Mouse (Mus musculus): ENCODE data around the gene Pld3. TPM values are rescaled to one million over a fixed set of nuclear protein-coding genes. Genes with fewer than 3 reads are reported as not detected.

Gene Pld3
- total and polyA plus RNA-seq, 3 experiments = 11.1 to 22.8 TPM; not detected in 1

DNA sequence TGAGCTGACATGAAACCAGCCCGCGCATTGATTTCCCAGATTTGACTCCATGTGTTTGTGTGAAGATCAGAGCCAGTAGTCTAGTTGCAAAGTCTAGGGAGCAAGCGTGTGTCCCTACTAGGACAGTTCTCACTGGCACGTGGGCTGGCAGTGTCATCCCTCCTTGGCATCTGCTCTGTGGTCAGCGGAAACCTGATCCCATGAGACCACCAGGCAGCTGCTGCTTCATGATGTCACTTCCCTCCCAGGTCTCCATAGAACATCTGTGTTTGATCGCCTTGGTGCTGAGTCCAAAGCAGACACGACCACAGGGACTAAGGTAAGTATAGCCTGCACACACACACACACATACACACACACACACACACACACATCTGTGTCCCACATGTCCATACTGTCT lies 25.4 kb upstream of the Pld3 start:
- no peaks in the 10 kb centered on the region for H3K27me3 ChIP-seq (ENCODE audit: control insufficient read depth in 1 of 2, insufficient read depth in 2 of 2, low read length in 2 of 2)
- H3K79me2 ChIP-seq (ENCODE audit: control insufficient read depth, insufficient read depth, low read length, poor library complexity) = no peaks in the 10 kb centered on the region
- no peak overlapping the region for H3K9ac ChIP-seq (ENCODE audit: control insufficient read depth, low read depth, low read length, poor library complexity, severe bottlenecking)
- no peak for TF ChIP-seq POLR2AphosphoS2 (IDR thresholded peaks at IDR 0.05; ENCODE audit: low read length)
- no peak for TF ChIP-seq POLR2A (IDR thresholded peaks at IDR 0.05; ENCODE audit: control insufficient read depth in 1 of 2, insufficient read depth in 1 of 2, low read depth in 1 of 2, low read length in 2 of 2, poor library complexity in 1 of 2)
- TF ChIP-seq ETS1 (IDR thresholded peaks at IDR 0.05; ENCODE audit: low read depth, low read length) = no peak
- TF ChIP-seq MYB (IDR thresholded peaks at IDR 0.05; ENCODE audit: low read depth, low read length) = no peak
- no peak for TF ChIP-seq MXI1 (IDR thresholded peaks at IDR 0.05; ENCODE audit: low read depth, low read length)
- no peak for TF ChIP-seq TBP (IDR thresholded peaks at IDR 0.05; ENCODE audit: low read depth, low read length)
- TF ChIP-seq MAFK (IDR thresholded peaks at IDR 0.05; ENCODE audit: borderline replicate concordance, low read depth, low read length) = no peak
- no peak for TF ChIP-seq KAT2A (conservative IDR thresholded peaks at IDR 0.05; ENCODE audit: low read depth, low read length)
- TF ChIP-seq TAL1 (IDR thresholded peaks at IDR 0.05; ENCODE audit: low read length) = no peak
- no peak for TF ChIP-seq USF1 (IDR thresholded peaks at IDR 0.05; ENCODE audit: low read depth, low read length)
- TF ChIP-seq ZKSCAN1 (IDR thresholded peaks at IDR 0.05; ENCODE audit: low read depth, low read length) = no peak
- DNase-seq (ENCODE audit: low read depth, low spot score) = no peak
- H3K4me3 ChIP-seq (ENCODE audit: control insufficient read depth in 1 of 2, insufficient read depth in 1 of 2, low read depth in 2 of 2, low read length in 2 of 2) = no peak overlapping the region
- no peak overlapping the region for H3K27ac ChIP-seq (ENCODE audit: control insufficient read depth, low read depth, low read length)
- no peaks in the 10 kb centered on the region for H3K9me3 ChIP-seq (replicated peaks; ENCODE audit: insufficient read depth, low read length)
- H3K4me1 ChIP-seq (ENCODE audit: control insufficient read depth in 1 of 2, insufficient read depth in 2 of 2, low read length in 2 of 2) = no peaks in the 10 kb centered on the region
- peaks cover 0 to 8% of the 10 kb centered on the region in 2 experiments; a peak in 3 of 4 replicates for H3K36me3 ChIP-seq (ENCODE audit: control insufficient read depth in 1 of 2, insufficient read depth in 2 of 2, low read length in 2 of 2)

DNA sequence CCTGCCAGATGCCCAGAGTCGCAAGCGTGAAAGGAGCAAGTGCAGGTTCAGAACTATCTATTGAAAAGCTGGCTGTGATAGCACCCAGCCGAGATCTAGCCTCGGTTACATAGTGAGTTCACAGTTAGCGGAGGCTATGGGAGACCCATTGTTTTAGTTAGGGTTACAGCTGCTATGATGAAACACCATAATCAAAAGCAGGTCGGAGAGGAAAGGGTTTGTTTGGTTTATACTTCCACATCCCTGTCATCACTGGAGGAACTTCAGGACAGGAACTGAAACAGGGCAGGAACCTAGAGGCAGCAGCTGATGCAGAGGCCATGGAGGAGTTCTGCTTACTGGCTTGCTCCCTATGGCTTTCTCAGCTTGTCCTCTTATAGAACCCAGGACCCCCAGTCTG lies 24.6 kb upstream of the Pld3 start:
- Histone ChIP-seq H3K27ac (ENCODE audit: control insufficient read depth, low read depth, low read length) (no peak overlapping the region), H3K9ac (ENCODE audit: control insufficient read depth, low read depth, low read length, poor library complexity, severe bottlenecking) (no peak overlapping the region), H3K9me3 (replicated peaks; ENCODE audit: insufficient read depth, low read length) (no peaks in the 10 kb centered on the region), H3K4me3 (ENCODE audit: control insufficient read depth in 1 of 2, insufficient read depth in 1 of 2, low read depth in 2 of 2, low read length in 2 of 2) (no peak overlapping the region), H3K27me3 (ENCODE audit: control insufficient read depth in 1 of 2, insufficient read depth in 2 of 2, low read length in 2 of 2) (no peaks in the 10 kb centered on the region), H3K79me2 (ENCODE audit: control insufficient read depth, insufficient read depth, low read length, poor library complexity) (no peaks in the 10 kb centered on the region), H3K36me3 (ENCODE audit: control insufficient read depth in 1 of 2, insufficient read depth in 2 of 2, low read length in 2 of 2) (peaks cover 0 to 8% of the 10 kb centered on the region in 2 experiments; a peak in 3 of 4 replicates), H3K4me1 (ENCODE audit: control insufficient read depth in 1 of 2, insufficient read depth in 2 of 2, low read length in 2 of 2) (no peaks in the 10 kb centered on the region)
- DNase-seq (ENCODE audit: low read depth, low spot score) = no peak
- no peak for TF ChIP-seq ETS1 (IDR thresholded peaks at IDR 0.05; ENCODE audit: low read depth, low read length)
- TF ChIP-seq MAX (IDR thresholded peaks at IDR 0.05; ENCODE audit: low read length) = no peak
- TF ChIP-seq SMC3 (IDR thresholded peaks at IDR 0.05; ENCODE audit: low read depth, low read length) = no peak
- no peak for TF ChIP-seq GATA1 (IDR thresholded peaks at IDR 0.05; ENCODE audit: low read depth, low read length)
- TF ChIP-seq TBP (IDR thresholded peaks at IDR 0.05; ENCODE audit: low read depth, low read length) = no peak
- TF ChIP-seq HCFC1 (IDR thresholded peaks at IDR 0.05; ENCODE audit: low read depth, low read length) = no peak
- no peak for TF ChIP-seq CHD2 (IDR thresholded peaks at IDR 0.05; ENCODE audit: low read length)
- no peak for TF ChIP-seq ZC3H11A (IDR thresholded peaks at IDR 0.05; ENCODE audit: low read depth, low read length)
- TF ChIP-seq JUND (IDR thresholded peaks at IDR 0.05; ENCODE audit: low read depth, low read length) = no peak
- TF ChIP-seq TCF12 (IDR thresholded peaks at IDR 0.05; ENCODE audit: low read depth, low read length) = no peak
